Mouse (Mus musculus): ENCODE results near the gene Olfr68. TPM values are rescaled to one million over a fixed set of nuclear protein-coding genes. Genes with fewer than 3 reads are reported as not detected.

Olfr68 gene
- polyA plus RNA-seq, 1 experiment from 2014 or later: not detected

DNA sequence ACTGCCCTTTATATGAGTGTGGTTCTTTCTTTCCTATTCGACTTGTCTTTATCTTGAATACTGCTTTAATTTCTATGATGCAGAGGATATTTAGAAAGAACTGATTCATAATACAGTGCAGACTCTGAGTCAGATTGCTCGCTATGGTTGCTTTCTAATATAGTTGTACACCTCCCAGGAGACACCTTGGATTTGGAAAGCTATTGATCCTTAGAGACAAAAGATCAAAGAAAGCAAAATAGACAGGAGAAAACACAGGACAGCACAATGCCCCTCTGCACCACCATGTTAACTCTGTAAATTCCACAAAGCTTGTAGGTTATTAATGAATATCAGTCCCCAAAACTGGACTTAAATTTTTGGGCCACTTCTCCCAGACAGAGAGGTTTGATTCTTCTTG, 34.7 kb downstream of the Olfr68 start, which contains the start of gene Olfr629:
Gene Olfr629, minus strand, starts transcription at position 101 of the 400 bp plus-strand sequence.
- Histone ChIP-seq H3K4me1 (replicated peaks) (no peaks in the 10 kb centered on the region), H3K4me2 (replicated peaks) (no peak within 1 kb of the TSS), H3K4me3 (replicated peaks) (no peak within 1 kb of the TSS), H3K27me3 (replicated peaks) (no peaks in the 10 kb centered on the region), H3K36me3 (no peaks in the 10 kb centered on the region), H3K27ac (no peak within 1 kb of the TSS), H3K9ac (no peak within 1 kb of the TSS), H3K9me3 (no peaks in the 10 kb centered on the region; the same call in 1 of the 2 replicates)
- 88% methylated on average over 2 of the region's 2 CpGs for WGBS
- no peak for ATAC-seq

DNA sequence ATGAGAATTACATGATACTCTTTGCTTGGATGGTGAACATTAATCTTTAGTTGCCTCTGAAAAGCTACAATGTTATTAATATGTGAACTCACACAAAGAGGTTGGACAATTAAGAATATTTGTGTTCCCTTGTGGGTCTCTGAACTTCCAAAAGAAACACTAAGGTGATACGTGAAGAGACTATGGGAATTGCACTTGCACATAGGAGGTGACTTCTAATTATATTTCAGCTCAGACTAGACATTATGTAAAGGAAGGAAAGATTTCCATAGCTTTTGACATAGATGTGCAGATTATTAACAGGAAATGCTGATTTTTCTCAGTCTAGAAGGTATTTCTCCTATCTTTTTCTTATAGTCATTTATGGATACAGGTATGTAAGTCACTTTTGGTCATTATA, 49.4 kb downstream of the Olfr68 start, which contains the start of gene Olfr628:
Gene Olfr628, plus strand, starts transcription at position 301 of the 400 bp plus-strand sequence.
- H3K27me3 ChIP-seq (replicated peaks): no peaks in the 10 kb centered on the region
- no peak within 1 kb of the TSS for H3K27ac ChIP-seq
- no peak within 1 kb of the TSS for H3K9ac ChIP-seq
- WGBS: 82% methylated on average over 1 of the region's 1 CpGs
- ATAC-seq: no peak
- H3K36me3 ChIP-seq: no peaks in the 10 kb centered on the region
- no peaks in the 10 kb centered on the region for H3K4me1 ChIP-seq (replicated peaks)
- H3K9me3 ChIP-seq: no peaks in the 10 kb centered on the region
- H3K4me2 ChIP-seq (replicated peaks): no peak within 1 kb of the TSS
- H3K4me3 ChIP-seq (replicated peaks): no peak within 1 kb of the TSS

Other genes with a start within 250 kb of the Olfr68 start
- gene Olfr612, start 237.0 kb downstream of the Olfr68 start, polyA plus RNA-seq (2015; fragmentation: Nextera tagmentation; extraction: Ambion mirVana): not detected in 2 replicates
- gene Olfr613, start 231.6 kb downstream of the Olfr68 start, polyA plus RNA-seq (2015; fragmentation: Nextera tagmentation; extraction: Ambion mirVana): not detected in 2 replicates
- not detected in 2 replicates for gene Olfr615, start 223.6 kb downstream of the Olfr68 start, polyA plus RNA-seq (2015; fragmentation: Nextera tagmentation; extraction: Ambion mirVana)
- not detected in 2 replicates for gene Olfr616, start 210.6 kb downstream of the Olfr68 start, polyA plus RNA-seq (2015; fragmentation: Nextera tagmentation; extraction: Ambion mirVana)
- not detected in 2 replicates for gene Olfr617, start 206.6 kb downstream of the Olfr68 start, polyA plus RNA-seq (2015; fragmentation: Nextera tagmentation; extraction: Ambion mirVana)
- gene Olfr618, start 189.6 kb downstream of the Olfr68 start, polyA plus RNA-seq (2015; fragmentation: Nextera tagmentation; extraction: Ambion mirVana): not detected in 2 replicates
- gene Olfr619, start 179.1 kb downstream of the Olfr68 start, polyA plus RNA-seq (2015; fragmentation: Nextera tagmentation; extraction: Ambion mirVana): not detected in 2 replicates
- gene Olfr620, start 167.2 kb downstream of the Olfr68 start, polyA plus RNA-seq (2015; fragmentation: Nextera tagmentation; extraction: Ambion mirVana): not detected in 2 replicates
- gene Olfr622, start 137.0 kb downstream of the Olfr68 start, polyA plus RNA-seq (2015; fragmentation: Nextera tagmentation; extraction: Ambion mirVana): not detected in 2 replicates
- not detected in 2 replicates for gene Olfr623, start 116.0 kb downstream of the Olfr68 start, polyA plus RNA-seq (2015; fragmentation: Nextera tagmentation; extraction: Ambion mirVana)
- gene Olfr624, start 108.5 kb downstream of the Olfr68 start, polyA plus RNA-seq (2015; fragmentation: Nextera tagmentation; extraction: Ambion mirVana): 0.03 TPM in 1 of 2 replicates, not detected in the other
- gene Olfr625-ps1, start 97.0 kb downstream of the Olfr68 start, polyA plus RNA-seq (2015; fragmentation: Nextera tagmentation; extraction: Ambion mirVana): not detected in 2 replicates
- gene Olfr243, start 65.0 kb downstream of the Olfr68 start, polyA plus RNA-seq (2015; fragmentation: Nextera tagmentation; extraction: Ambion mirVana): not detected in 2 replicates
- not detected in 2 replicates for gene Olfr628, start 49.3 kb downstream of the Olfr68 start, polyA plus RNA-seq (2015; fragmentation: Nextera tagmentation; extraction: Ambion mirVana)
- gene Olfr629, start 34.8 kb downstream of the Olfr68 start, polyA plus RNA-seq (2015; fragmentation: Nextera tagmentation; extraction: Ambion mirVana): not detected in 2 replicates
- gene Olfr630, start 22.4 kb downstream of the Olfr68 start, polyA plus RNA-seq (2015; fragmentation: Nextera tagmentation; extraction: Ambion mirVana): not detected in 2 replicates
- gene Olfr69, start 8.1 kb downstream of the Olfr68 start, polyA plus RNA-seq (2015; fragmentation: Nextera tagmentation; extraction: Ambion mirVana): not detected in 2 replicates
- not detected in 2 replicates for gene Olfr67, start 12.1 kb upstream of the Olfr68 start, polyA plus RNA-seq (2015; fragmentation: Nextera tagmentation; extraction: Ambion mirVana)
- gene Hbb-bt, start 34.3 kb upstream of the Olfr68 start, polyA plus RNA-seq (2015; fragmentation: Nextera tagmentation; extraction: Ambion mirVana): 2,721 and 2,775 TPM in 2 replicates
- 7,434 and 7,479 TPM in 2 replicates for gene Hbb-bs, start 48.4 kb upstream of the Olfr68 start, polyA plus RNA-seq (2015; fragmentation: Nextera tagmentation; extraction: Ambion mirVana)
- gene Hbb-bh2, start 60.8 kb upstream of the Olfr68 start, polyA plus RNA-seq (2015; fragmentation: Nextera tagmentation; extraction: Ambion mirVana): not detected in 2 replicates
- 2.0 and 2.2 TPM in 2 replicates for gene Hbb-bh1, start 63.5 kb upstream of the Olfr68 start, polyA plus RNA-seq (2015; fragmentation: Nextera tagmentation; extraction: Ambion mirVana)
- 165 and 266 TPM in 2 replicates for gene Hbb-y, start 73.5 kb upstream of the Olfr68 start, polyA plus RNA-seq (2015; fragmentation: Nextera tagmentation; extraction: Ambion mirVana)
- gene Olfr66, start 106.6 kb upstream of the Olfr68 start, polyA plus RNA-seq (2015; fragmentation: Nextera tagmentation; extraction: Ambion mirVana): not detected in 2 replicates
- gene Olfr64, start 114.8 kb upstream of the Olfr68 start, polyA plus RNA-seq (2015; fragmentation: Nextera tagmentation; extraction: Ambion mirVana): not detected in 2 replicates
- gene Olfr65, start 123.8 kb upstream of the Olfr68 start, polyA plus RNA-seq (2015; fragmentation: Nextera tagmentation; extraction: Ambion mirVana): not detected in 2 replicates
- not detected in 2 replicates for gene Olfr631, start 149.1 kb upstream of the Olfr68 start, polyA plus RNA-seq (2015; fragmentation: Nextera tagmentation; extraction: Ambion mirVana)
- not detected in 2 replicates for gene Olfr632, start 154.6 kb upstream of the Olfr68 start, polyA plus RNA-seq (2015; fragmentation: Nextera tagmentation; extraction: Ambion mirVana)
- not detected in 2 replicates for gene Olfr633, start 164.7 kb upstream of the Olfr68 start, polyA plus RNA-seq (2015; fragmentation: Nextera tagmentation; extraction: Ambion mirVana)
- gene Olfr635, start 191.5 kb upstream of the Olfr68 start, polyA plus RNA-seq (2015; fragmentation: Nextera tagmentation; extraction: Ambion mirVana): 0.01 TPM in 1 of 2 replicates, not detected in the other
- gene Olfr638, start 219.0 kb upstream of the Olfr68 start, polyA plus RNA-seq (2015; fragmentation: Nextera tagmentation; extraction: Ambion mirVana): not detected in 2 replicates
- gene Olfr639, start 237.6 kb upstream of the Olfr68 start, polyA plus RNA-seq (2015; fragmentation: Nextera tagmentation; extraction: Ambion mirVana): not detected in 2 replicates
- not detected in 2 replicates for gene Olfr640, start 245.9 kb upstream of the Olfr68 start, polyA plus RNA-seq (2015; fragmentation: Nextera tagmentation; extraction: Ambion mirVana)

Measured in intestine, embryonic 15.5 days (tissue).